Mouse (Mus musculus): Measurements from ENCODE around the gene Kl.

Kl gene

GRCm38 (mm10) chr5:150952328-150952668, at the start of gene Kl:
Kl (plus strand) TSS chr5:150952607.
- DNase-seq, result no peak

GRCm38 (mm10) chr5:150906053-150907040, 46.1 kb upstream of the Kl start:
- DNase-seq, result no peak

- no peak for DNase-seq
Measured at GRCm38 (mm10) chr5:150912156-150912555, 40.3 kb upstream of the Kl start.

GRCm38 (mm10) chr5:150912656-150913055, 39.8 kb upstream of the Kl start:
- DNase-seq, result no peak

- DNase-seq, result no peak
Measured at GRCm38 (mm10) chr5:150915080-150916055, 37.0 kb upstream of the Kl start.

GRCm38 (mm10) chr5:150917131-150917858, 35.1 kb upstream of the Kl start:
- no peak for DNase-seq

GRCm38 (mm10) chr5:150918599-150918998, 33.8 kb upstream of the Kl start:
- DNase-seq, result no peak

GRCm38 (mm10) chr5:150919269-150919668, 33.1 kb upstream of the Kl start:
- DNase-seq, result no peak

- DNase-seq, result no peak
Measured at GRCm38 (mm10) chr5:150919961-150920360, 32.4 kb upstream of the Kl start.

- DNase-seq, result no peak
Measured at GRCm38 (mm10) chr5:150929406-150929805, 23.0 kb upstream of the Kl start.

GRCm38 (mm10) chr5:150932596-150932995, 19.8 kb upstream of the Kl start:
- DNase-seq, result no peak

- DNase-seq, result no peak
Measured at GRCm38 (mm10) chr5:150936213-150936612, 16.2 kb upstream of the Kl start.

- DNase-seq, result no peak
Measured at GRCm38 (mm10) chr5:150936807-150937206, 15.6 kb upstream of the Kl start.

GRCm38 (mm10) chr5:150937501-150937900, 14.9 kb upstream of the Kl start:
- no peak for DNase-seq

- DNase-seq, result no peak
Measured at GRCm38 (mm10) chr5:150945576-150945975, 6.8 kb upstream of the Kl start.

- no peak for DNase-seq
Measured at GRCm38 (mm10) chr5:150949131-150949530, 3.3 kb upstream of the Kl start.

- no peak for DNase-seq
Measured at GRCm38 (mm10) chr5:150951325-150951724, 1.1 kb upstream of the Kl start.

- no peak for DNase-seq
Measured at GRCm38 (mm10) chr5:150952669-150953521, 488 bp downstream of the Kl start.

- no peak for DNase-seq
Measured at GRCm38 (mm10) chr5:150954791-150955190, 2.4 kb downstream of the Kl start.

GRCm38 (mm10) chr5:150959861-150960260, 7.5 kb downstream of the Kl start:
- DNase-seq, result no peak

- no peak for DNase-seq
Measured at GRCm38 (mm10) chr5:150961615-150962014, 9.2 kb downstream of the Kl start.

GRCm38 (mm10) chr5:150962756-150963155, 10.3 kb downstream of the Kl start:
- DNase-seq, result no peak
